ENCODE assay signal across 29 mouse cellular contexts in the genomic region with DNA sequence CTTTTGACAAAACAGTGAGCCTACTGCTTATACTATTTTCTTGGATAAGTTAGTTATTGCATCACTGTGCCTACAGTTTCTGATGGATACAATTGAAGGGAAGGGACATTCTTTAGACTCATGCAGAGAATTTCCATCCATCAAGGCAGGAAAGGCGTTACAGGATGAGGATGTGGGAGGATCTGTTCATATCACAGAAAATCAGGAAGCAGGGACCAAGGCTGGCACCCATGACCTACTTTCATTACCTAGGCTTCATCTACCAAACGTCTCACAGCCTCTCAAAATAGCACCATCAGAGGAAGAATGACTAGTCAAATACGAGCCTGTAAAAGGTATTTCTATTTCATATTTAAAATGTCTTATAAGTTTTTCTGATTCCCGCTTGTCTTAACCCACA. TPM values are rescaled to one million over a fixed set of nuclear protein-coding genes. Genes with fewer than 3 reads are reported as not detected.
DNase-seq lines count a peak whose midpoint lies in the region; TF ChIP-seq lines count a peak whose summit lies in the region.
"Had no signal": no experiment of that assay in that cellular context is flagged by ENCODE, and none has a peak within 500 bp of the region (broad histone marks: within the 10 kb centered on the region; RNA-seq: fewer than 3 reads in every experiment).

No protein-coding gene starts in this region.

- peak; percentile 33; the same call in 1 of the 2 replicates for TF ChIP-seq POLR2A in heart, adult 2 months (IDR thresholded peaks at IDR 0.05; ENCODE audit: insufficient read depth, low read depth, low read length)
- no peak for TF ChIP-seq POLR2A in kidney, adult 2 months (IDR thresholded peaks at IDR 0.05; ENCODE audit: low read depth, low read length)

- no peaks in the 10 kb centered on the region for H3K79me2 ChIP-seq in heart, adult 2 months (replicated peaks; ENCODE audit: control insufficient read depth, insufficient read depth, low read length)

- intact Hi-C loops in heart, adult 2 months (cut with DNase I) = no loop called here
- intact Hi-C loops in heart, postnatal 25 days (cut with DNase I) = no loop called here
- intact Hi-C loops in left cerebral cortex, postnatal 36 days (cut with DNase I) = no loop called here

- TF ChIP-seq CTCF in heart, adult 2 months (IDR thresholded peaks at IDR 0.05) = no peak
- no peak for TF ChIP-seq CTCF in kidney, adult 2 months (conservative IDR thresholded peaks at IDR 0.05; ENCODE audit: insufficient read depth, insufficient read length, low read depth, low read length)

- TF ChIP-seq EP300 in heart, adult 2 months (IDR thresholded peaks at IDR 0.05; ENCODE audit: insufficient read depth, low read depth, low read length) = peak; percentile 63; the same call in 1 of the 2 replicates

- no peaks in the 10 kb centered on the region for H3K27me3 ChIP-seq in heart, adult 2 months (ENCODE audit: control insufficient read depth, insufficient read depth, low read length)
- no peaks in the 10 kb centered on the region for H3K27me3 ChIP-seq in kidney, adult 2 months (replicated peaks; ENCODE audit: control insufficient read depth, insufficient read depth, low read length)
- H3K27me3 ChIP-seq: embryonic facial prominence, embryonic 12.5 days; hindbrain, embryonic 15.5 days; limb, embryonic 15.5 days; liver, embryonic 13.5 days; midbrain, embryonic 13.5 days; neural tube, embryonic 13.5 days had no signal

- H3K27ac ChIP-seq in heart, adult 2 months = peak overlapping the region; percentile 68
- H3K27ac ChIP-seq in kidney, adult 2 months (ENCODE audit: insufficient read depth, low read depth, low read length) = no peak overlapping the region
- H3K27ac ChIP-seq in brown adipose tissue, adult 24 weeks (replicated peaks; ENCODE audit: low read depth, low read length) = peak overlapping the region; percentile 93
- H3K27ac ChIP-seq: embryonic facial prominence, embryonic 12.5 days; heart, embryonic 10.5 days; hindbrain, embryonic 10.5 days; hindbrain, embryonic 15.5 days; limb, embryonic 10.5 days; limb, embryonic 15.5 days; liver, embryonic 13.5 days; midbrain, embryonic 13.5 days; neural tube, embryonic 13.5 days had no signal

- DNase-seq in heart, adult 2 months = no peak
- no peak for DNase-seq in heart, postnatal 25 days (ENCODE audit: low spot score)
- DNase-seq in kidney, adult 2 months = peak; percentile 8
- no peak for DNase-seq in kidney, postnatal 4 days
- peak; percentile 28 for DNase-seq in 416B (ENCODE audit: low read depth)
- DNase-seq in left cerebral cortex, postnatal 36 days (ENCODE audit: low spot score in 2 of 2) = no peak
- DNase-seq: adrenal gland, postnatal 25 days; cerebellum, adult 2 months; cerebellum, postnatal 25 days; embryo, embryonic 11 days; gastrocnemius, postnatal 25 days; kidney, adult 11 months; layer of hippocampus, postnatal 36 days; liver, embryonic 13.5 days; lung, adult 18-20 months; lung, postnatal 36 days; right cerebral cortex, postnatal 4 days had no signal

- WGBS in heart, adult 2 months = 25% methylated on average over 4 of the region's 4 CpGs
- 48% methylated on average over 4 of the region's 4 CpGs for WGBS in kidney, adult 2 months

- H3K4me3 ChIP-seq in heart, adult 2 months = 0 out of 2 replicates have a peak overlapping the region, but pooled peaks have one; percentile 1
- no peak overlapping the region for H3K4me3 ChIP-seq in kidney, adult 2 months (ENCODE audit: insufficient read depth, low read depth, low read length)
- H3K4me3 ChIP-seq in brown adipose tissue, adult 24 weeks (ENCODE audit: insufficient read depth, low read depth, low read length) = no peak overlapping the region
- H3K4me3 ChIP-seq: embryonic facial prominence, embryonic 12.5 days; heart, embryonic 10.5 days; hindbrain, embryonic 10.5 days; hindbrain, embryonic 15.5 days; limb, embryonic 10.5 days; limb, embryonic 15.5 days; liver, embryonic 13.5 days; midbrain, embryonic 13.5 days; neural tube, embryonic 13.5 days had no signal

- no peaks in the 10 kb centered on the region; the same call in 1 of the 2 replicates for H3K36me3 ChIP-seq in heart, adult 2 months (ENCODE audit: control insufficient read depth, insufficient read depth, low read length)
- H3K36me3 ChIP-seq in kidney, adult 2 months (ENCODE audit: control insufficient read depth, insufficient read depth, low read length) = no peaks in the 10 kb centered on the region
- H3K36me3 ChIP-seq: embryonic facial prominence, embryonic 12.5 days; heart, embryonic 10.5 days; hindbrain, embryonic 10.5 days; hindbrain, embryonic 15.5 days; limb, embryonic 10.5 days; limb, embryonic 15.5 days; liver, embryonic 13.5 days; midbrain, embryonic 13.5 days; neural tube, embryonic 13.5 days had no signal

- H3K4me1 ChIP-seq in heart, adult 2 months (ENCODE audit: control insufficient read depth, insufficient read depth, low read length) = no peaks in the 10 kb centered on the region
- H3K4me1 ChIP-seq in kidney, adult 2 months (ENCODE audit: control insufficient read depth, insufficient read depth, low read length) = no peaks in the 10 kb centered on the region
- peaks cover 3% of the 10 kb centered on the region; the same call in 1 of the 2 replicates for H3K4me1 ChIP-seq in brown adipose tissue, adult 24 weeks (ENCODE audit: control insufficient read depth, insufficient read depth, insufficient read length, low read length)
- H3K4me1 ChIP-seq: embryonic facial prominence, embryonic 12.5 days; heart, embryonic 10.5 days; hindbrain, embryonic 10.5 days; hindbrain, embryonic 15.5 days; limb, embryonic 10.5 days; limb, embryonic 15.5 days; liver, embryonic 13.5 days; midbrain, embryonic 13.5 days; neural tube, embryonic 13.5 days had no signal

- H3K9ac ChIP-seq in heart, adult 2 months (ENCODE audit: low read depth, low read length) = no peak overlapping the region
- H3K9ac ChIP-seq: embryonic facial prominence, embryonic 12.5 days; hindbrain, embryonic 15.5 days; limb, embryonic 15.5 days; liver, embryonic 13.5 days; midbrain, embryonic 13.5 days; neural tube, embryonic 13.5 days had no signal

RNA-seq across cellular contexts. Expression of a gene that starts 56.4 kb away (rescaled TPM):
- 1 to 10 TPM; 4.4 to 5.0 TPM for total RNA-seq in heart, adult 2 months (2021)
- 1.3 and 1.4 TPM in 2 replicates for polyA plus RNA-seq in heart, adult 2 months (2012; rRNA removed)
- 1 to 10 TPM; 5.0 to 5.5 TPM for total RNA-seq in heart, postnatal 25 days (2021)
- 0.63 and 1.4 TPM in 2 replicates for polyA plus RNA-seq in kidney, adult 2 months (2012; rRNA removed)
- polyA plus RNA-seq in brown adipose tissue, adult 24 weeks (2012; ENCODE audit: insufficient read depth, insufficient read length, missing spikeins) = 0.67 and 2.5 TPM in 2 replicates
- 10 to 100 TPM; 18.5 to 21.2 TPM for total RNA-seq in left cerebral cortex, postnatal 36 days (2021)
- total RNA-seq: megakaryocyte-erythroid progenitor cell, adult 5-6 weeks had no signal
- polyA plus RNA-seq: CD4-positive, CD25-positive, alpha-beta regulatory T cell, adult 4 months; inflammation-experienced regulatory T-cells, adult 6 months had no signal

Comparison
In these comparisons a context has a peak if more than half of its experiments do, and no peak if none do; other contexts are left out.
1. DNase-seq: peak in kidney, adult 2 months (single experiment) and 416B (single experiment); none in heart, adult 2 months (0 of 2), heart, postnatal 25 days (single experiment), kidney, postnatal 4 days (0 of 2) and left cerebral cortex, postnatal 36 days (0 of 2).